Mouse (Mus musculus) olfactory bulb, adult 2 months (tissue): ENCODE data around the gene Icam1.

ENCODE experiments used
- CTCF ChIP-seq: fragments of 200-500 bp; IDR thresholded peaks from 2 replicates; pipeline ENCODE4 v1.5.1; 2012; ENCODE audit warnings: low read depth, mild to moderate bottlenecking, low read length, moderate library complexity; ENCODE audit not compliant: insufficient read depth
- POLR2A ChIP-seq: fragments of 200-500 bp; IDR thresholded peaks from 2 replicates; pipeline ENCODE4 v1.6.1; 2012; ENCODE audit warnings: mild to moderate bottlenecking, low read depth, low read length, moderate library complexity; ENCODE audit not compliant: insufficient read depth

- TF ChIP-seq CTCF (peak; percentile 75; the same call in 1 of the 2 replicates), POLR2A (no peak)
These were observed 13.7 kb downstream of the Icam1 start, which contains the start of gene Icam4 for GRCm38 (mm10) chr9:21029291-21030054.
